Mouse (Mus musculus): ENCODE measurements around the gene Gart. TPM values are rescaled to one million over a fixed set of nuclear protein-coding genes. Genes with fewer than 3 reads are reported as not detected.

The Gart gene
- total and polyA plus RNA-seq, 3 experiments: 356 to 722 (median 517) TPM

- peaks cover 17 to 44% of the 10 kb centered on the region in 2 experiments for H3K36me3 ChIP-seq (replicated peaks in 1 of 2; ENCODE audit: control insufficient read depth in 1 of 2, insufficient read depth in 1 of 2, low read length in 1 of 2)
- peaks cover 5 to 48% of the 10 kb centered on the region in 2 experiments; a peak in 3 of 4 replicates for H3K4me1 ChIP-seq (ENCODE audit: control insufficient read depth in 1 of 2, insufficient read depth in 2 of 2)
- H3K9ac ChIP-seq (ENCODE audit: insufficient read depth, low read depth): peak overlapping the region; percentile 98
- in situ Hi-C loops (cut with MboI; ENCODE audit: low pct_ligation_motif_present, low pct_unique_long_range_greater_than_20kb, low sequenced_read_pairs) (no loop called here), dilution Hi-C loops (cut with MboI; ENCODE audit: extremely low pct_ligation_motif_present, extremely low pct_unique_long_range_greater_than_20kb, low sequenced_read_pairs) (no loop called here)
- no peak overlapping the region for H3K27ac ChIP-seq (ENCODE audit: insufficient read depth, low read depth)
- H3K79me2 ChIP-seq (replicated peaks; ENCODE audit: control insufficient read depth, extremely low read depth, insufficient read depth, poor library complexity, severe bottlenecking): peaks cover 77% of the 10 kb centered on the region
- TF ChIP-seq E2F4 (IDR thresholded peaks at IDR 0.05; ENCODE audit: insufficient replicate concordance, low read depth, low read length): no peak
- TF ChIP-seq UBTF (IDR thresholded peaks at IDR 0.05; ENCODE audit: low read depth, low read length): no peak
- TF ChIP-seq MAX (IDR thresholded peaks at IDR 0.05; ENCODE audit: low read length): no peak
- no peak for TF ChIP-seq HCFC1 (IDR thresholded peaks at IDR 0.05; ENCODE audit: low read depth, low read length)
- no peak for TF ChIP-seq NRF1 (IDR thresholded peaks at IDR 0.05; ENCODE audit: low read depth, low read length)
- TF ChIP-seq EP300 (IDR thresholded peaks at IDR 0.05; ENCODE audit: low read length): no peak
- H3K27me3 ChIP-seq (replicated peaks): no peaks in the 10 kb centered on the region
- H3K4me2 ChIP-seq (ENCODE audit: insufficient read depth, low read depth, poor library complexity, severe bottlenecking): peak overlapping the region; percentile 100
- DNase-seq (ENCODE audit: extremely low read depth): no peak
- H3K4me3 ChIP-seq (replicated peaks in 1 of 3; ENCODE audit: low read depth in 2 of 3, low read length in 2 of 3, poor library complexity in 1 of 3): peak overlapping the region; percentile 63 to 89 (median 69)
- H3K9me3 ChIP-seq (replicated peaks; ENCODE audit: low read length): no peaks in the 10 kb centered on the region
These were observed 2.5 kb upstream of the Gart start for GRCm38 (mm10) chr16:91649246-91649645.

GRCm38 (mm10) chr16:91648220-91648550 lies 1.4 kb upstream of the Gart start:
- Histone ChIP-seq H3K79me2 (replicated peaks; ENCODE audit: control insufficient read depth, extremely low read depth, insufficient read depth, poor library complexity, severe bottlenecking) (peaks cover 77% of the 10 kb centered on the region), H3K4me3 (replicated peaks in 1 of 3; ENCODE audit: low read depth in 2 of 3, low read length in 2 of 3, poor library complexity in 1 of 3) (peak overlapping the region; percentile 69 to 89 (median 72)), H3K4me1 (ENCODE audit: control insufficient read depth in 1 of 2, insufficient read depth in 2 of 2) (peaks cover 5 to 55% of the 10 kb centered on the region in 2 experiments; a peak in 3 of 4 replicates), H3K9me3 (replicated peaks; ENCODE audit: low read length) (no peaks in the 10 kb centered on the region), H3K9ac (ENCODE audit: insufficient read depth, low read depth) (peak overlapping the region; percentile 98), H3K4me2 (ENCODE audit: insufficient read depth, low read depth, poor library complexity, severe bottlenecking) (no peak overlapping the region), H3K27me3 (replicated peaks) (no peaks in the 10 kb centered on the region), H3K27ac (ENCODE audit: insufficient read depth, low read depth) (peak overlapping the region; percentile 42), H3K36me3 (replicated peaks in 1 of 2; ENCODE audit: control insufficient read depth in 1 of 2, insufficient read depth in 1 of 2, low read length in 1 of 2) (peaks cover 12 to 43% of the 10 kb centered on the region in 2 experiments)
- dilution Hi-C loops (cut with MboI; ENCODE audit: extremely low pct_ligation_motif_present, extremely low pct_unique_long_range_greater_than_20kb, low sequenced_read_pairs): no loop called here
- TF ChIP-seq BHLHE40 (IDR thresholded peaks at IDR 0.05; ENCODE audit: low read depth, low read length): no peak
- TF ChIP-seq CHD1 (IDR thresholded peaks at IDR 0.05; ENCODE audit: low read depth, low read length): no peak; the same call in 1 of the 2 replicates
- no peak for TF ChIP-seq ZC3H11A (IDR thresholded peaks at IDR 0.05; ENCODE audit: low read depth, low read length)
- TF ChIP-seq MXI1 (IDR thresholded peaks at IDR 0.05; ENCODE audit: low read depth, low read length): peak; percentile 43; the same call in 1 of the 2 replicates
- peak; percentile 52; the same call in 1 of the 2 replicates for TF ChIP-seq CHD2 (IDR thresholded peaks at IDR 0.05; ENCODE audit: low read length)
- no peak for TF ChIP-seq MAZ (IDR thresholded peaks at IDR 0.05; ENCODE audit: low read depth, low read length)
- in situ Hi-C loops (cut with MboI; ENCODE audit: low pct_ligation_motif_present, low pct_unique_long_range_greater_than_20kb, low sequenced_read_pairs): no loop called here
- peak; percentile 70 for DNase-seq (ENCODE audit: extremely low read depth)
